Mouse (Mus musculus) hindbrain, embryonic 11.5 days (tissue): ENCODE measurements around the gene Tceal1. TPM values are rescaled to one million over a fixed set of nuclear protein-coding genes. Genes with fewer than 3 reads are reported as not detected.

Experiments
- ATAC-seq: fragments of 200-750 bp; cut with Nextera tagmentation; 2 replicates; pipeline ENCODE4 v1.8.0; 2017; ENCODE audit warnings: mild to moderate bottlenecking, moderate TSS enrichment, moderate library complexity; ENCODE audit not compliant: low FRiP score
- DNase-seq: peaks from one replicate; pipeline ENCODE4 v3.0.0-alpha.2; 2015; ENCODE audit warnings: low spot score
- H3K27ac ChIP-seq: fragments of 300-500 bp; sonication (generic); 2 replicates; pipeline ENCODE4 v1.5.1; 2014; ENCODE audit warnings: mild to moderate bottlenecking, low read depth, low read length
- H3K27me3 ChIP-seq: fragments of 300-500 bp; sonication (generic); 2 replicates; pipeline ENCODE4 v1.6.1; 2014; ENCODE audit warnings: mild to moderate bottlenecking, low read length, moderate library complexity, mixed read lengths; ENCODE audit not compliant: control insufficient read depth, insufficient read depth
- H3K36me3 ChIP-seq: fragments of 300-500 bp; sonication (generic); 2 replicates; pipeline ENCODE4 v1.6.1; 2014; ENCODE audit warnings: mild to moderate bottlenecking, low read length, moderate library complexity, mixed read lengths; ENCODE audit not compliant: control insufficient read depth, insufficient read depth
- H3K4me1 ChIP-seq: fragments of 300-500 bp; sonication (generic); replicated peaks from 2 replicates; pipeline ENCODE4 v1.6.1; 2014; ENCODE audit warnings: low read length, mixed read lengths; ENCODE audit not compliant: control insufficient read depth, insufficient read depth
- H3K4me2 ChIP-seq: fragments of 300-500 bp; sonication (generic); replicated peaks from 2 replicates; pipeline ENCODE4 v1.6.1; 2014; ENCODE audit warnings: mild to moderate bottlenecking, low read depth, low read length
- H3K4me3 ChIP-seq: fragments of 300-500 bp; sonication (generic); 2 replicates; pipeline ENCODE4 v1.5.1; 2014; ENCODE audit warnings: low read depth, low read length
- H3K9ac ChIP-seq: fragments of 300-500 bp; sonication (generic); 2 replicates; pipeline ENCODE4 v1.6.1; 2014; ENCODE audit warnings: low read depth, low read length
- H3K9me3 ChIP-seq: fragments of 300-500 bp; sonication (generic); 2 replicates; pipeline ENCODE4 v1.6.1; 2016; ENCODE audit warnings: low read length; ENCODE audit not compliant: control insufficient read depth
- WGBS: fragments of 180-500 bp; shearing (Covaris S2); extraction: QIAGEN DNeasy Blood & Tissue Kit; methylation state at CpG from one replicate; pipeline ENCODE4 v1.1.7; 2014; 5-methylcytosine and 5-hydroxymethylcytosine counted together
- polyA plus RNA-seq: library from polyadenylated mRNA; unstranded; fragments of >200 nt; fragmentation: Nextera tagmentation; extraction: Ambion mirVana; gene quantifications from 2 replicates; pipeline ENCODE4 v1.2.1, GENCODE M21; 2014

Tceal1 gene
- polyA plus RNA-seq, 1 experiment from 2014 or later: 12.3 TPM

- ATAC-seq (no peak), DNase-seq (peak; percentile 72)
- 26% methylated on average over 5 of the region's 5 CpGs for WGBS
- Histone ChIP-seq H3K9me3 (no peaks in the 10 kb centered on the region), H3K27ac (peak overlapping the region; percentile 61), H3K27me3 (no peaks in the 10 kb centered on the region), H3K9ac (peak overlapping the region; percentile 52; the same call in 1 of the 2 replicates), H3K4me2 (peak overlapping the region; percentile 39; the same call in 1 of the 2 replicates), H3K4me3 (no peak overlapping the region; the same call in 1 of the 2 replicates), H3K36me3 (no peaks in the 10 kb centered on the region), H3K4me1 (no peaks in the 10 kb centered on the region)
Measured at GRCm38 (mm10) chrX:136742661-136743103, 34.9 kb downstream of the Tceal1 start.

- H3K9ac ChIP-seq: no peak within 1 kb of the TSS; the same call in 1 of the 2 replicates
- H3K4me3 ChIP-seq: no peak within 1 kb of the TSS
- no peak for DNase-seq
- no peak for ATAC-seq
- no peaks in the 10 kb centered on the region for H3K4me1 ChIP-seq
- H3K27me3 ChIP-seq: no peaks in the 10 kb centered on the region
- peak within 1 kb of the TSS; percentile 61 for H3K27ac ChIP-seq
- no peaks in the 10 kb centered on the region for H3K36me3 ChIP-seq
- no peaks in the 10 kb centered on the region for H3K9me3 ChIP-seq
- 89% methylated on average over 12 of the region's 12 CpGs for WGBS
- H3K4me2 ChIP-seq: peak within 1 kb of the TSS; percentile 39; the same call in 1 of the 2 replicates
Measured at GRCm38 (mm10) chrX:136743459-136743858, 35.7 kb downstream of the Tceal1 start, which contains the start of gene Morf4l2. Gene Morf4l2, minus strand, starts transcription at chrX:136743690.

GRCm38 (mm10) chrX:136744663-136745062 lies 36.9 kb downstream of the Tceal1 start:
- Histone ChIP-seq H3K4me2 (no peak overlapping the region), H3K27me3 (no peaks in the 10 kb centered on the region), H3K4me3 (no peak overlapping the region), H3K36me3 (no peaks in the 10 kb centered on the region), H3K9me3 (no peaks in the 10 kb centered on the region), H3K27ac (no peak overlapping the region), H3K4me1 (no peaks in the 10 kb centered on the region), H3K9ac (no peak overlapping the region)
- DNase-seq (peak; percentile 16), ATAC-seq (no peak)
- 84% methylated on average over 8 of the region's 8 CpGs for WGBS

- WGBS: 80% methylated on average over 4 of the region's 4 CpGs
- no peak overlapping the region for H3K9ac ChIP-seq
- H3K4me1 ChIP-seq: no peaks in the 10 kb centered on the region
- no peak overlapping the region for H3K4me3 ChIP-seq
- DNase-seq (no peak), ATAC-seq (no peak)
- H3K36me3 ChIP-seq: no peaks in the 10 kb centered on the region
- no peaks in the 10 kb centered on the region for H3K9me3 ChIP-seq
- no peak overlapping the region for H3K27ac ChIP-seq
- H3K27me3 ChIP-seq: no peaks in the 10 kb centered on the region
- H3K4me2 ChIP-seq: no peak overlapping the region
Measured at GRCm38 (mm10) chrX:136749329-136749728, 41.5 kb downstream of the Tceal1 start.

- Histone ChIP-seq H3K9me3 (no peaks in the 10 kb centered on the region), H3K4me1 (no peaks in the 10 kb centered on the region), H3K36me3 (no peaks in the 10 kb centered on the region), H3K27me3 (no peaks in the 10 kb centered on the region), H3K9ac (no peak overlapping the region), H3K4me2 (no peak overlapping the region), H3K4me3 (no peak overlapping the region), H3K27ac (no peak overlapping the region)
- ATAC-seq: no peak
- DNase-seq: no peak
- 85% methylated on average over 3 of the region's 3 CpGs for WGBS
Measured at GRCm38 (mm10) chrX:136755464-136755863, 47.7 kb downstream of the Tceal1 start.

Other genes with a start within 250 kb of the Tceal1 start
- not detected in 2 replicates for gene Kir3dl1, start 190.0 kb upstream of the Tceal1 start, polyA plus RNA-seq
- not detected in 2 replicates for gene Kir3dl2, start 163.9 kb upstream of the Tceal1 start, polyA plus RNA-seq
- gene Tceal3, start 117.1 kb upstream of the Tceal1 start, polyA plus RNA-seq: 10.5 and 10.6 TPM in 2 replicates
- gene Morf4l2, start 35.7 kb downstream of the Tceal1 start, polyA plus RNA-seq: 635 and 657 TPM in 2 replicates
- not detected in 2 replicates for gene Glra4, start 72.2 kb downstream of the Tceal1 start, polyA plus RNA-seq
- gene Plp1, start 114.7 kb downstream of the Tceal1 start, polyA plus RNA-seq: 15.4 and 16.6 TPM in 2 replicates
- 6.9 TPM in 2 replicates for gene Rab9b, start 160.8 kb downstream of the Tceal1 start, polyA plus RNA-seq
- gene H2bfm, start 219.3 kb downstream of the Tceal1 start, polyA plus RNA-seq: not detected in 2 replicates